Mouse (Mus musculus) liver, embryonic 16.5 days (tissue): ENCODE measurements around the gene Apbb1. TPM values are rescaled to one million over a fixed set of nuclear protein-coding genes. Genes with fewer than 3 reads are reported as not detected.

Source experiments
- ATAC-seq: fragments of 200-750 bp; cut with Nextera tagmentation; 2 replicates; pipeline ENCODE4 v1.8.0; 2017; ENCODE audit warnings: low read depth, mild to moderate bottlenecking, moderate number of reproducible peaks, moderate library complexity
- H3K27ac ChIP-seq: fragments of 300-500 bp; sonication (generic); 2 replicates; pipeline ENCODE4 v1.5.1; 2014; ENCODE audit warnings: mild to moderate bottlenecking, low read length
- H3K27me3 ChIP-seq: fragments of 300-500 bp; sonication (generic); 2 replicates; pipeline ENCODE4 v1.6.1; 2014; ENCODE audit warnings: low read depth, low read length, mixed read lengths; ENCODE audit not compliant: control insufficient read depth, insufficient read depth
- H3K36me3 ChIP-seq: fragments of 300-500 bp; sonication (generic); 2 replicates; pipeline ENCODE4 v1.6.1; 2014; ENCODE audit warnings: mild to moderate bottlenecking; ENCODE audit not compliant: control insufficient read depth, insufficient read depth
- H3K4me1 ChIP-seq: fragments of 300-500 bp; sonication (generic); 2 replicates; pipeline ENCODE4 v1.6.1; 2014; ENCODE audit warnings: low read depth, low read length, mixed read lengths; ENCODE audit not compliant: control insufficient read depth
- H3K4me2 ChIP-seq: fragments of 300-500 bp; sonication (generic); 2 replicates; pipeline ENCODE4 v1.6.1; 2014; ENCODE audit warnings: low read depth, low read length, mixed read lengths
- H3K4me3 ChIP-seq: fragments of 300-500 bp; sonication (generic); 2 replicates; pipeline ENCODE4 v1.5.1; 2014; ENCODE audit warnings: low read depth, mild to moderate bottlenecking, low read length
- H3K9ac ChIP-seq: fragments of 300-500 bp; sonication (generic); 2 replicates; pipeline ENCODE4 v1.6.1; 2014; ENCODE audit warnings: low read depth, low read length
- H3K9me3 ChIP-seq: fragments of 300-500 bp; sonication (generic); replicated peaks from 2 replicates; pipeline ENCODE4 v1.6.1; 2016; ENCODE audit warnings: low read length; ENCODE audit not compliant: control insufficient read depth
- WGBS: fragments of 180-500 bp; shearing (Covaris S2); extraction: QIAGEN DNeasy Blood & Tissue Kit; methylation state at CpG from one replicate; pipeline ENCODE4 v1.1.7; 2014; ENCODE audit not compliant: insufficient replicate concordance; 5-methylcytosine and 5-hydroxymethylcytosine counted together
- polyA plus RNA-seq: library from polyadenylated mRNA; unstranded; fragments of >200 nt; fragmentation: Nextera tagmentation; extraction: Ambion mirVana; gene quantifications from 2 replicates; pipeline ENCODE4 v1.2.1, GENCODE M21; 2015

The Apbb1 gene
- polyA plus RNA-seq, 1 experiment from 2014 or later: 3.3 TPM

- ATAC-seq: no peak
Observed at GRCm38 (mm10) chr7:105565071-105565836, 16.2 kb downstream of the Apbb1 start.

GRCm38 (mm10) chr7:105563367-105563766, 18.1 kb downstream of the Apbb1 start:
- 47% methylated on average over 3 of the region's 3 CpGs for WGBS
- H3K4me2 ChIP-seq: no peak overlapping the region
- no peaks in the 10 kb centered on the region for H3K9me3 ChIP-seq
- no peaks in the 10 kb centered on the region; the same call in 1 of the 2 replicates for H3K36me3 ChIP-seq
- no peak overlapping the region for H3K27ac ChIP-seq
- no peak for ATAC-seq
- H3K4me3 ChIP-seq: no peak overlapping the region
- no peaks in the 10 kb centered on the region for H3K27me3 ChIP-seq
- no peaks in the 10 kb centered on the region for H3K4me1 ChIP-seq
- H3K9ac ChIP-seq: no peak overlapping the region

More at GRCm38 (mm10) chr7:105565071-105565836, 16.2 kb downstream of the Apbb1 start:
- Histone ChIP-seq H3K4me3 (no peak overlapping the region), H3K9me3 (no peaks in the 10 kb centered on the region), H3K4me1 (no peaks in the 10 kb centered on the region), H3K4me2 (no peak overlapping the region), H3K36me3 (no peaks in the 10 kb centered on the region), H3K27me3 (no peaks in the 10 kb centered on the region), H3K9ac (no peak overlapping the region), H3K27ac (no peak overlapping the region)
- 52% methylated on average over 17 of the region's 17 CpGs for WGBS

- 46% methylated on average over 3 of the region's 3 CpGs for WGBS
- Histone ChIP-seq H3K4me1 (no peaks in the 10 kb centered on the region), H3K4me3 (no peak overlapping the region), H3K4me2 (no peak overlapping the region), H3K36me3 (peaks cover 9% of the 10 kb centered on the region), H3K27me3 (no peaks in the 10 kb centered on the region), H3K9me3 (no peaks in the 10 kb centered on the region), H3K9ac (no peak overlapping the region), H3K27ac (no peak overlapping the region)
- ATAC-seq: no peak
Observed at GRCm38 (mm10) chr7:105562317-105562716, 19.1 kb downstream of the Apbb1 start.

- Histone ChIP-seq H3K27ac (no peak overlapping the region), H3K9me3 (no peaks in the 10 kb centered on the region), H3K4me1 (peaks cover 13% of the 10 kb centered on the region), H3K4me2 (no peak overlapping the region), H3K9ac (no peak overlapping the region), H3K27me3 (no peaks in the 10 kb centered on the region), H3K4me3 (no peak overlapping the region), H3K36me3 (peaks cover 10% of the 10 kb centered on the region)
- 71% methylated on average over 9 of the region's 9 CpGs for WGBS
- no peak for ATAC-seq
Observed at GRCm38 (mm10) chr7:105559016-105559415, 22.4 kb downstream of the Apbb1 start.

- peaks cover 19% of the 10 kb centered on the region for H3K4me1 ChIP-seq
- no peak overlapping the region for H3K9ac ChIP-seq
- ATAC-seq: no peak
- no peaks in the 10 kb centered on the region for H3K27me3 ChIP-seq
- 83% methylated on average over 11 of the region's 11 CpGs for WGBS
- peaks cover 10% of the 10 kb centered on the region for H3K36me3 ChIP-seq
- no peaks in the 10 kb centered on the region for H3K9me3 ChIP-seq
- H3K4me2 ChIP-seq: no peak overlapping the region
- H3K27ac ChIP-seq: no peak overlapping the region
- no peak overlapping the region for H3K4me3 ChIP-seq
Observed at GRCm38 (mm10) chr7:105557671-105558070, 23.8 kb downstream of the Apbb1 start.

- no peak overlapping the region for H3K27ac ChIP-seq
- H3K9ac ChIP-seq: no peak overlapping the region
- peaks cover 10% of the 10 kb centered on the region for H3K36me3 ChIP-seq
- no peak overlapping the region for H3K4me2 ChIP-seq
- H3K27me3 ChIP-seq: no peaks in the 10 kb centered on the region
- H3K9me3 ChIP-seq: no peaks in the 10 kb centered on the region
- no peak for ATAC-seq
- 79% methylated on average over 8 of the region's 8 CpGs for WGBS
- H3K4me1 ChIP-seq: peaks cover 19% of the 10 kb centered on the region
- H3K4me3 ChIP-seq: no peak overlapping the region
Observed at GRCm38 (mm10) chr7:105556406-105556805, 25.0 kb downstream of the Apbb1 start.

- 77% methylated on average over 10 of the region's 10 CpGs for WGBS
- Histone ChIP-seq H3K4me3 (peak overlapping the region; percentile 68), H3K36me3 (peaks cover 10% of the 10 kb centered on the region), H3K27me3 (no peaks in the 10 kb centered on the region), H3K9ac (no peak overlapping the region; the same call in 1 of the 2 replicates), H3K27ac (no peak overlapping the region), H3K4me1 (peaks cover 19% of the 10 kb centered on the region), H3K4me2 (peak overlapping the region; percentile 76), H3K9me3 (no peaks in the 10 kb centered on the region)
- ATAC-seq: no peak
Observed at GRCm38 (mm10) chr7:105555571-105555970, 25.9 kb downstream of the Apbb1 start.

- Histone ChIP-seq H3K36me3 (peaks cover 10% of the 10 kb centered on the region), H3K27me3 (no peaks in the 10 kb centered on the region), H3K4me3 (peak within 1 kb of the TSS; percentile 68), H3K4me1 (peaks cover 19% of the 10 kb centered on the region), H3K4me2 (peak within 1 kb of the TSS; percentile 76), H3K27ac (peak within 1 kb of the TSS; percentile 60), H3K9me3 (no peaks in the 10 kb centered on the region), H3K9ac (peak within 1 kb of the TSS; percentile 72)
- ATAC-seq: peak; percentile 94
- WGBS: 3% methylated on average over 26 of the region's 26 CpGs
Observed at GRCm38 (mm10) chr7:105554212-105554942, 27.1 kb downstream of the Apbb1 start, which contains the start of gene Smpd1. Gene Smpd1, plus strand, starts transcription at chr7:105554360.
